12 mouse cellular contexts compared by ENCODE assay signal in the genomic region with DNA sequence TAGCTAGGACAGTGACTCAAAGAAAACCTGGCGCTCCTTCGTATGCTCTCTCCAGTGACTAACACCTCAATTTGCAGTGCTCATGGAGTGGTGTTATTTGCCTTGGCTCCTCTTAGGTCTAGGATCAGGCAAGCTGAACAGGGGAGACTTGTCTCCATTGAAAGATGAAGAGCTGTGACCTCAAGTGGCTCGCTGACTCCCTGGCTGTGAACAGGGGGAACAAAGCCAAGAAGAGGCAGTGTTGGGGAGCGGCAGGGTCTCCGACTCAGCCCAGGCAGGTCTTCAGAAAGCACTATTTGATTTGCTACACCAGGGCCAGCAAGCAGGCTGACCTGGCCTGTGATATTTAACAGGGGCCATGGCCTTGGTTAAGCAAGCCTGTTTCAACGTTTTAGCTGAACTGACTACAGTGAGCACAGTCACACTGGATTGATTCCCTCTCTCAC.
DNase-seq lines count a peak whose midpoint lies in the region; ATAC-seq lines count a peak whose summit lies in the region.
"Had no signal": no experiment of that assay in that cellular context is flagged by ENCODE, and none has a peak within 500 bp of the region (broad histone marks: within the 10 kb centered on the region; RNA-seq: fewer than 3 reads in every experiment).

No protein-coding gene starts in this region.

- H3K4me1 ChIP-seq in heart, embryonic 13.5 days = peaks cover 34% of the 10 kb centered on the region

- WGBS in heart, embryonic 13.5 days = 72% methylated on average over 6 of the region's 6 CpGs

- no peak overlapping the region for H3K27ac ChIP-seq in heart, embryonic 13.5 days (replicated peaks)
- H3K27ac ChIP-seq: intestine, embryonic 15.5 days had no signal

- ATAC-seq in heart, embryonic 13.5 days (ENCODE audit: extremely low read depth, insufficient number of reproducible peaks, low FRiP score, low TSS enrichment) = no peak
- ATAC-seq: activated CD4-positive, CD25-positive, alpha-beta regulatory T cell, adult 4 months had no signal

- H3K9me3 ChIP-seq in heart, embryonic 13.5 days = no peaks in the 10 kb centered on the region
- H3K9me3 ChIP-seq: intestine, embryonic 15.5 days had no signal

- H3K36me3 ChIP-seq in heart, embryonic 13.5 days = no peaks in the 10 kb centered on the region
- H3K36me3 ChIP-seq: intestine, embryonic 15.5 days had no signal

- H3K9ac ChIP-seq in heart, embryonic 13.5 days = 0 out of 2 replicates have a peak overlapping the region, but pooled peaks have one; percentile 3
- H3K9ac ChIP-seq: intestine, embryonic 15.5 days had no signal

- no peak overlapping the region for H3K4me3 ChIP-seq in heart, embryonic 13.5 days
- H3K4me3 ChIP-seq: intestine, embryonic 15.5 days had no signal

- no peak overlapping the region for H3K4me2 ChIP-seq in heart, embryonic 13.5 days
- H3K4me2 ChIP-seq: intestine, embryonic 15.5 days had no signal

- no peak for DNase-seq in heart, adult 8-10 months (ENCODE audit: low spot score)
- peak; percentile 23 for DNase-seq in adrenal gland, adult 8-10 months
- DNase-seq in gastrocnemius, postnatal 25 days = peak; percentile 75
- peak; percentile 15 to 38 for DNase-seq in kidney, postnatal 36 days
- no peak for DNase-seq in right cerebral cortex, adult 2 months (ENCODE audit: low spot score in 2 of 2)
- DNase-seq in retina, postnatal 1 day = no peak
- no peak for DNase-seq in layer of hippocampus, adult 18-20 months (ENCODE audit: low spot score in 2 of 2)
- DNase-seq: cerebellum, adult 9-10 months; right cerebral cortex, postnatal 4 days had no signal

- H3K27me3 ChIP-seq in heart, embryonic 13.5 days (replicated peaks) = 0 out of 2 replicates have a peak, but pooled peaks cover 4% of the 10 kb centered on the region
- H3K27me3 ChIP-seq: intestine, embryonic 15.5 days had no signal

Comparison
In these comparisons a context has a peak if more than half of its experiments do, and no peak if none do; other contexts are left out.
1. DNase-seq: peak in adrenal gland, adult 8-10 months (single experiment), gastrocnemius, postnatal 25 days (single experiment) and kidney, postnatal 36 days (2 of 2); none in heart, adult 8-10 months (single experiment), right cerebral cortex, adult 2 months (0 of 2), retina, postnatal 1 day (single experiment) and layer of hippocampus, adult 18-20 months (0 of 2).